Mouse (Mus musculus) liver, embryonic 16.5 days (tissue): ENCODE measurements around the gene Rps9. TPM values are rescaled to one million over a fixed set of nuclear protein-coding genes. Genes with fewer than 3 reads are reported as not detected.
"Not testable (repeated sequence)": the region's sequence is repeated elsewhere in the genome, so short reads cannot be mapped to it uniquely, and the experiment has no call there.

ENCODE experiments used
- ATAC-seq: fragments of 200-750 bp; cut with Nextera tagmentation; 2 replicates; pipeline ENCODE4 v1.8.0; 2017; ENCODE audit warnings: low read depth, mild to moderate bottlenecking, moderate number of reproducible peaks, moderate library complexity
- H3K27ac ChIP-seq: fragments of 300-500 bp; sonication (generic); 2 replicates; pipeline ENCODE4 v1.5.1; 2014; ENCODE audit warnings: mild to moderate bottlenecking, low read length
- H3K27me3 ChIP-seq: fragments of 300-500 bp; sonication (generic); 2 replicates; pipeline ENCODE4 v1.6.1; 2014; ENCODE audit warnings: low read depth, low read length, mixed read lengths; ENCODE audit not compliant: control insufficient read depth, insufficient read depth
- H3K36me3 ChIP-seq: fragments of 300-500 bp; sonication (generic); 2 replicates; pipeline ENCODE4 v1.6.1; 2014; ENCODE audit warnings: mild to moderate bottlenecking; ENCODE audit not compliant: control insufficient read depth, insufficient read depth
- H3K4me1 ChIP-seq: fragments of 300-500 bp; sonication (generic); 2 replicates; pipeline ENCODE4 v1.6.1; 2014; ENCODE audit warnings: low read depth, low read length, mixed read lengths; ENCODE audit not compliant: control insufficient read depth
- H3K4me2 ChIP-seq: fragments of 300-500 bp; sonication (generic); 2 replicates; pipeline ENCODE4 v1.6.1; 2014; ENCODE audit warnings: low read depth, low read length, mixed read lengths
- H3K4me3 ChIP-seq: fragments of 300-500 bp; sonication (generic); 2 replicates; pipeline ENCODE4 v1.5.1; 2014; ENCODE audit warnings: low read depth, mild to moderate bottlenecking, low read length
- H3K9ac ChIP-seq: fragments of 300-500 bp; sonication (generic); 2 replicates; pipeline ENCODE4 v1.6.1; 2014; ENCODE audit warnings: low read depth, low read length
- H3K9me3 ChIP-seq: fragments of 300-500 bp; sonication (generic); replicated peaks from 2 replicates; pipeline ENCODE4 v1.6.1; 2016; ENCODE audit warnings: low read length; ENCODE audit not compliant: control insufficient read depth
- WGBS: fragments of 180-500 bp; shearing (Covaris S2); extraction: QIAGEN DNeasy Blood & Tissue Kit; methylation state at CpG from one replicate; pipeline ENCODE4 v1.1.7; 2014; ENCODE audit not compliant: insufficient replicate concordance; 5-methylcytosine and 5-hydroxymethylcytosine counted together
- microRNA-seq: library from miRNA; unstranded; fragments of <30 nt; microRNA quantifications from one replicate; pipeline ENCODE4, GENCODE M21; 2016
- polyA plus RNA-seq: library from polyadenylated mRNA; unstranded; fragments of >200 nt; fragmentation: Nextera tagmentation; extraction: Ambion mirVana; gene quantifications from 2 replicates; pipeline ENCODE4 v1.2.1, GENCODE M21; 2015

Rps9 gene
- polyA plus RNA-seq, 1 experiment from 2014 or later: 666 TPM

DNA sequence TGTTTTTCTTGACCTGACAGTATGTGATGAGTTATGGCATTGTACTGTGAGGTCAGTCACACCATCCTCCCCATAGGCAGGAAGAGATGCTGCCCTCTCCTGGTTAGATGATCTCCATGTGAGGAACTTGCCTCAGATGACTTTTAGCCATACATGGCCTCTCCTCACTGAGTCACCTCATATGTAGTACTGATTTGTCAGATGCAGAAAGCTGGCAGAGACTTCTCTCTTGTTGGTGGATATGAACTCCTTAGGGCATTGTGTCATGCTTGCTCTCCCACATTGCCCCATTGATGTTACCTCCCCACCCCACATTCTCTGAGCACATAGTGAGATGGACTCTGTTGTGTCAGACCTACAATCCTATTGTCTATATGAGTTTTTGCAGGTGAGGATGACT is 21.7 kb downstream of the Rps9 start:
- not testable (repeated sequence) for H3K27me3 ChIP-seq, H3K27ac ChIP-seq, H3K9ac ChIP-seq, H3K4me3 ChIP-seq, H3K4me1 ChIP-seq, ATAC-seq, H3K9me3 ChIP-seq, H3K4me2 ChIP-seq, H3K36me3 ChIP-seq

DNA sequence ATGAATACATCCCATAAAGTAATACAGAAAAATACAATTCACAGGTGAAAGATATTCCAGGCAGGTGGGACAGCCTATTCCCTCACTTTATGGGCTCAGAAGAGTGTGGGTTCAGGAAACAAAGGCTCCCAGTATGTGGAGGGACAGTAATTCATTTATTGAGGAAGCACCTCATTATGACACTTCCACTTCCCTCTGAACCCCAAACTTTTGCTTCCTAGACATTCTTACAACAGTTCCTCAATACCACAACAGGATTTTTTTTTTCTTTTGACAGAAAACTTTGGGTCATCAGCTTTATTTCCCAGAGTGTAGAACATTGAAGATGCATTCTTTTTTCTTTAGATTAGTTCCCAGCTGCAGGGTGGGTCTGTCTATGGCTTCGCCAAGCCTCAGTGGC is 28.9 kb downstream of the Rps9 start:
- H3K27ac ChIP-seq, ATAC-seq, H3K9ac ChIP-seq, H3K4me3 ChIP-seq, H3K4me2 ChIP-seq, H3K27me3 ChIP-seq, H3K36me3 ChIP-seq, H3K4me1 ChIP-seq, H3K9me3 ChIP-seq: not testable (repeated sequence)
- no CpG with 5 or more reads among the region's 1 CpGs for WGBS

Small RNA genes within 50 kb of the gene (microRNA-seq; reads per million reads assigned to microRNA genes)
- gene Mir3572: 1.7 reads per million

Other genes starting within 250 kb of the Rps9 start
- gene Tarm1, start 201.4 kb upstream of the Rps9 start, polyA plus RNA-seq: 0.14 and 0.21 TPM in 2 replicates
- gene Oscar, start 87.8 kb upstream of the Rps9 start, polyA plus RNA-seq: 0.18 TPM in 1 of 2 replicates, not detected in the other
- gene Ndufa3, start 86.6 kb upstream of the Rps9 start, polyA plus RNA-seq: 249 and 272 TPM in 2 replicates
- gene Tfpt, start 74.1 kb upstream of the Rps9 start, polyA plus RNA-seq: 8.1 and 9.0 TPM in 2 replicates
- gene Prpf31, start 74.0 kb upstream of the Rps9 start, polyA plus RNA-seq: 36.9 and 41.4 TPM in 2 replicates
- 18.3 and 22.3 TPM in 2 replicates for gene Cnot3, start 58.7 kb upstream of the Rps9 start, polyA plus RNA-seq
- gene Leng1, start 38.2 kb upstream of the Rps9 start, polyA plus RNA-seq: 5.7 and 6.0 TPM in 2 replicates
- gene Tmc4, start 26.4 kb upstream of the Rps9 start, polyA plus RNA-seq: 4.5 and 4.6 TPM in 2 replicates
- 41.1 and 41.9 TPM in 2 replicates for gene Tsen34, start 11.1 kb upstream of the Rps9 start, polyA plus RNA-seq
- 19.0 and 22.0 TPM in 2 replicates for gene Mboat7, start 10.5 kb upstream of the Rps9 start, polyA plus RNA-seq
- gene Pirb, start 16.4 kb downstream of the Rps9 start, polyA plus RNA-seq: 6.0 and 7.4 TPM in 2 replicates
- gene Gm15448, start 121.7 kb downstream of the Rps9 start, polyA plus RNA-seq: 0.14 and 0.18 TPM in 2 replicates
- gene Pira2, start 141.1 kb downstream of the Rps9 start, polyA plus RNA-seq: 2.1 and 2.3 TPM in 2 replicates
- 1.2 and 1.6 TPM in 2 replicates for gene Gm14548, start 194.1 kb downstream of the Rps9 start, polyA plus RNA-seq
- gene Lilra6, start 211.5 kb downstream of the Rps9 start, polyA plus RNA-seq: 1.0 and 1.6 TPM in 2 replicates